Mouse (Mus musculus) embryonic facial prominence, embryonic 14.5 days (tissue): ENCODE measurements around the gene Kcnk15. TPM values are rescaled to one million over a fixed set of nuclear protein-coding genes. Genes with fewer than 3 reads are reported as not detected.
A peak's percentile ranks its signal among the peaks of the same experiment; 100 is the strongest.

Experiments used
- ATAC-seq: fragments of 200-750 bp; cut with Nextera tagmentation; 2 replicates; pipeline ENCODE4 v1.8.0; 2017; ENCODE audit warnings: low read depth, moderate number of reproducible peaks, moderate TSS enrichment
- DNase-seq: peaks from one replicate; pipeline ENCODE4 v3.0.0-alpha.2; 2015; ENCODE audit warnings: low spot score
- H3K27ac ChIP-seq: fragments of 300-500 bp; sonication (generic); replicated peaks from 2 replicates; pipeline ENCODE4 v1.5.1; 2014; ENCODE audit warnings: low read depth, mild to moderate bottlenecking, low read length, moderate library complexity
- H3K27me3 ChIP-seq: fragments of 300-500 bp; sonication (generic); replicated peaks from 2 replicates; pipeline ENCODE4 v1.6.1; 2014; ENCODE audit warnings: low read length; ENCODE audit not compliant: control insufficient read depth, insufficient read depth
- H3K36me3 ChIP-seq: fragments of 300-500 bp; sonication (generic); 2 replicates; pipeline ENCODE4 v1.6.1; 2014; ENCODE audit warnings: low read length, mixed read lengths; ENCODE audit not compliant: control insufficient read depth, insufficient read depth
- H3K4me1 ChIP-seq: fragments of 300-500 bp; sonication (generic); 2 replicates; pipeline ENCODE4 v1.6.1; 2014; ENCODE audit warnings: antibody characterized with exemption, low read length; ENCODE audit not compliant: control insufficient read depth, insufficient read depth
- H3K4me2 ChIP-seq: fragments of 300-500 bp; sonication (generic); 2 replicates; pipeline ENCODE4 v1.6.1; 2014; ENCODE audit warnings: low read depth, mild to moderate bottlenecking, low read length, moderate library complexity, mixed read lengths
- H3K4me3 ChIP-seq: fragments of 300-500 bp; sonication (generic); 2 replicates; pipeline ENCODE4 v1.5.1; 2014; ENCODE audit warnings: low read depth, mild to moderate bottlenecking, low read length
- H3K9ac ChIP-seq: fragments of 300-500 bp; sonication (generic); 2 replicates; pipeline ENCODE4 v1.6.1; 2014; ENCODE audit warnings: low read depth, mild to moderate bottlenecking, low read length, moderate library complexity, mixed read lengths
- H3K9me3 ChIP-seq: fragments of 300-500 bp; sonication (generic); 2 replicates; pipeline ENCODE4 v1.6.1; 2016; ENCODE audit warnings: low read length; ENCODE audit not compliant: control insufficient read depth
- WGBS: fragments of 180-500 bp; shearing (Covaris S2); extraction: QIAGEN DNeasy Blood & Tissue Kit; methylation state at CpG from one replicate; pipeline ENCODE4 v1.1.7; 2014; 5-methylcytosine and 5-hydroxymethylcytosine counted together
- polyA plus RNA-seq: library from polyadenylated mRNA; unstranded; fragments of >200 nt; fragmentation: Nextera tagmentation; extraction: Ambion mirVana; gene quantifications from 2 replicates; pipeline ENCODE4 v1.2.1, GENCODE M21; 2014

The Kcnk15 gene
- polyA plus RNA-seq, 1 experiment from 2014 or later: not detected

DNA sequence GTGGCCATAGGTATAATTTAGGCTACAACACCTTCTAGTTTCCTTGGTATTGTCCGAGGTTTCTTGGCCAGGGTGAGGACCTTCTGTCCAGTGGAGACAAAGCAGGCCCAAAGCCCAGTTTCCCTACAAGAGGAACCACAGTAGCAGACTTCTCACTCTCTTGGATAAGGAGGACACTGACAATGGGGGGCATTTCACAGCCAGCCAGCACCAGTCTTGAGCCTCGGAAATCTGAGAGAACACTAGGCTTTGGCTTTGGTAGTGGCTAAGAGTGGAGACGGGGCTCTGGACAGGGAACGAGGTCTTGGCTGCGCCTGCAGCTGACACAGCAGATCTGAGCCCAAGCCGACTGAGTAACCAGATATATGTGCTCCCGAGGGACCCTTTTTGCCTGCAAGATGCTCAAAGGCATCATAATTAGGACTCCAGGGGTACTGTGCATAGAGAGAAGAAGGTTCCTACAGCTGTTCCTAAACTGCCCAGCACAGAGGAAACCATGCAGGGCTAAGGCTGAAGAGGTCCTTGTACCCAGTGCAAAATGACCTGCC lies 44.6 kb downstream of the Kcnk15 start:
- Histone ChIP-seq H3K9ac (no peak overlapping the region), H3K4me3 (no peak overlapping the region), H3K27me3 (no peaks in the 10 kb centered on the region), H3K27ac (no peak overlapping the region), H3K36me3 (no peaks in the 10 kb centered on the region), H3K4me1 (no peaks in the 10 kb centered on the region), H3K9me3 (no peaks in the 10 kb centered on the region), H3K4me2 (no peak overlapping the region)
- WGBS: 56% methylated on average over 7 of the region's 7 CpGs
- ATAC-seq (no peak), DNase-seq (peak; percentile 59)

DNA sequence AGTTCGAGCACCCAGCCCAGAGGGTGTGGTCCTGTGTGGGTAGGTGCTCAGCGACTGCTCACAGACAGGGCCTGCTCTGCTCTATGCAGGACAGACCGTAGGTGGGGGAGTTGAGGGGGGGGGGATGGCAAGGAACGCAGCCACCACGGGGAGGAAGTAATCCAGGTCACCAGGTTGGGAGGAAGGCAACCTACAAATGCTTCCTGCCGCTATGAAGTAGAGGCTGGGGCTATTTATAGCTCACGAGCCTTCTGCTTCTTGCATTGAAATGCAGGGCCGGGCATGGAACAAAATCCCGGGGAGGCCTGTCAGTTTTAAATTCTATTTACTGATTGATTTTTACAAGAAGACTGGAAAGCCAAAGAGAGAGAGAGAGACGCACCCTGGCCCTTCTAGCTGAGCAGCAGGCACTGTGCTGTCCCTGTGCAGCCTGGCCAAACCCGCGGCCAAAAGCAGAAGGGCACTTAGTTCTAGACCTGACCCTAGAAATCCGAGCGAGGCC lies 46.5 kb downstream of the Kcnk15 start:
- 39% methylated on average over 14 of the region's 14 CpGs for WGBS
- Histone ChIP-seq H3K4me1 (0 out of 2 replicates have a peak, but pooled peaks cover 3% of the 10 kb centered on the region), H3K4me3 (no peak overlapping the region), H3K27ac (no peak overlapping the region), H3K4me2 (no peak overlapping the region), H3K9me3 (no peaks in the 10 kb centered on the region), H3K36me3 (no peaks in the 10 kb centered on the region), H3K27me3 (no peaks in the 10 kb centered on the region), H3K9ac (no peak overlapping the region)
- no peak for ATAC-seq
- DNase-seq: no peak

DNA sequence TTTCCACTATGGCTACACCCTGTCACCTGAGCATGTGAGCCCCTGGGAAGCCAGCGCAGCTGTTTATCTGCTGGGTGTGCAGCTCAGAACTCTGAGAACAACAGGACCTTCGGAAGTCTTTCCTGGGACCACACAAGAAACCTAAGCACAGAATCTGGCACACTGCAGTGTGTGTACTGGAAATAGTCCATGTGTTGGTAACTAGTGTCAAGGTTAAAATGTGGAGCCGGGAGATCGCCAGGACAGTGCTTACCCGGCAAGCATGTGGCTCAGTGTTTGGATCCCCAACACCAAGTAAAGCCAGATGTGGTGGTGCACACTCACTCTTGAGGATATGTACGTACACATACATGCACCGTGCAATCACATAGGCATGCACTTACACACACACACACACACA lies 47.6 kb downstream of the Kcnk15 start:
- Histone ChIP-seq H3K9ac (no peak overlapping the region), H3K4me2 (no peak overlapping the region), H3K27me3 (no peaks in the 10 kb centered on the region), H3K9me3 (no peaks in the 10 kb centered on the region), H3K4me3 (no peak overlapping the region), H3K36me3 (no peaks in the 10 kb centered on the region), H3K27ac (no peak overlapping the region), H3K4me1 (0 out of 2 replicates have a peak, but pooled peaks cover 3% of the 10 kb centered on the region)
- ATAC-seq (no peak), DNase-seq (no peak)
- 70% methylated on average over 7 of the region's 7 CpGs for WGBS

DNA sequence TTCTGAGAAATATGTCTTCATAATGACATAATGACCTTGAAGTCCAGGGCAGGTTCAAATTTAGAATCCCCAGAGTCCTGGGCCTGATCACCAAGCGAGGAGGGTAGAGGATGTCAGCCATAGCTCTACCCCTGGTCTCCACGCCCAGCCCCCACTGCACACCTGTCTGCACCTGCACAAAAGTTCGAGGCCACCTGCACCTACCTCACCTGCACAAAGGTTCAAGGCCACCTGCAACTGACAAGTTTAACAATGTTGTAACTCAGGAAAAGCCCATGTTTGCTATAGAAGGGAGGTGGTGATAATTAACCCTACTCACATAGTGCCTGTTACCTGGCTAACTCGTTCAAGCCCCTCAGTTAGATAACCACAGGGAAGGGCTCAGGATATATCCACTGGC lies 49.0 kb downstream of the Kcnk15 start:
- Histone ChIP-seq H3K4me3 (no peak overlapping the region), H3K4me2 (no peak overlapping the region), H3K36me3 (no peaks in the 10 kb centered on the region), H3K27ac (no peak overlapping the region), H3K9ac (no peak overlapping the region), H3K9me3 (no peaks in the 10 kb centered on the region), H3K4me1 (0 out of 2 replicates have a peak, but pooled peaks cover 3% of the 10 kb centered on the region), H3K27me3 (no peaks in the 10 kb centered on the region)
- WGBS: 74% methylated on average over 4 of the region's 4 CpGs
- ATAC-seq (no peak), DNase-seq (no peak)

DNA sequence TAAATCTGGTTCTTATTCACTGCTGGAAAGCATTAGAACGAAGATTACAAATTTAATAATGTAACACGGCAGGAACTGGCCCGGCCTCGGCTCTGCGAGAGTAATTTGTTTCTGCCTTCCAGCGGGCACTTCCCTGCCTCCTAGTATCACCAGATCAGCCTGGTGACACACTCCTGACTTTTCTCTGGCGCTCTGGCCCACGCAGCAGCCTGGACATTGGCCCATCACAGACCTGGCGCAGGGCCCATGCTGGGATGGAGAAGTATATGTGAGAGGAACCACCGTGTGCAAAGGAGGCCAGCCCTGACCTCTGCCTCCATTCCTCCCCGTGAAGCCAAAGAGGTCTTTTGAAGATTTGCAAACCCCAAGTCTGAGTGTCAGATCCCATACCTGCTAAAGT lies 50.0 kb downstream of the Kcnk15 start:
- no peaks in the 10 kb centered on the region for H3K9me3 ChIP-seq
- no peaks in the 10 kb centered on the region for H3K27me3 ChIP-seq
- no peaks in the 10 kb centered on the region for H3K36me3 ChIP-seq
- H3K9ac ChIP-seq: no peak overlapping the region
- 0 out of 2 replicates have a peak, but pooled peaks cover 3% of the 10 kb centered on the region for H3K4me1 ChIP-seq
- ATAC-seq: no peak
- H3K4me3 ChIP-seq: no peak overlapping the region
- 50% methylated on average over 11 of the region's 11 CpGs for WGBS
- H3K4me2 ChIP-seq: no peak overlapping the region
- peak; percentile 52 for DNase-seq
- H3K27ac ChIP-seq: no peak overlapping the region

DNA sequence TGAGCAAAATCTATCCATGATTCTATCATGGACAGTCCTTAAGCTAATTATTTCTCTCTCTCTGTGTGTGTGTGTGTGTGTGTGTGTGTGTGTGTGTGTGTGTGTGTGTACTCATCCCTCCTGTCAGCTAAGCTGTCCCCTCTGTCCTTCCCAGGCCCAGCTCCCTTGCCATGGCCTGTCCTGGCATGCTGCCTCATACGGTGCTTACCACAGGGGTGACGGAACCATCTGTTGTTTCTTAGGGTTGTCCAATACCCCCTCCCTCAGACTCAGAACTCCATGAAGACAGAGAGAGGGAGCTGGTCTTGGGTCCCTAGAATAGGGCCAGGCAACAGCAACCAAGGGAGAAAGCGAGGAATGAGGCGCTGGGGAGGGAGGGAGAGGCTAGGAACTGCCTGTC lies 50.9 kb downstream of the Kcnk15 start:
- H3K4me2 ChIP-seq: no peak overlapping the region
- H3K27ac ChIP-seq: no peak overlapping the region
- H3K27me3 ChIP-seq: no peaks in the 10 kb centered on the region
- WGBS: 63% methylated on average over 4 of the region's 4 CpGs
- DNase-seq (no peak), ATAC-seq (no peak)
- H3K9ac ChIP-seq: no peak overlapping the region
- H3K9me3 ChIP-seq: no peaks in the 10 kb centered on the region
- no peak overlapping the region for H3K4me3 ChIP-seq
- no peaks in the 10 kb centered on the region for H3K36me3 ChIP-seq
- 0 out of 2 replicates have a peak, but pooled peaks cover 3% of the 10 kb centered on the region for H3K4me1 ChIP-seq

DNA sequence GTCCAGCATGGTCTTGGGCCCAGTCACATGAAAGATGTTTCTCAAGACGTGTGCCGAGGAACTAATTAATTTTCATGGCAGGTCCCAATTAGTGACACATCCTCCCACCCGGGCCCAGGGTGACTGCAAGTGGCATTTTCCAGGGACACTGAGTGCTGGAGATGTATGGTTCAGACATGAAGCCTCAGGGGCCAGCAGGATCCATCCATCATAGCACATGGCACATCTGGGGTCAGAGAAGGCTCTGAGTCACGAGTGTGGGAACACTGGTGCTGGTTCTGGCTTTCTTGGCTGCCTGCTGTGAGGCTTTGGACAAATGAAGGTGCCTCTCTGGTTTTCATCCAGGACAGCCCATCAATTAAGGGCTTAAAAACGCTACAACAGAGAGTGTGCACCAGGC lies 53.7 kb downstream of the Kcnk15 start:
- ATAC-seq (no peak), DNase-seq (no peak)
- peaks cover under 1% of the 10 kb centered on the region; the same call in 1 of the 2 replicates for H3K27me3 ChIP-seq
- no peak overlapping the region for H3K9ac ChIP-seq
- H3K9me3 ChIP-seq: no peaks in the 10 kb centered on the region
- no peak overlapping the region for H3K4me2 ChIP-seq
- H3K36me3 ChIP-seq: no peaks in the 10 kb centered on the region
- no peak overlapping the region for H3K4me3 ChIP-seq
- H3K27ac ChIP-seq: no peak overlapping the region
- 0 out of 2 replicates have a peak, but pooled peaks cover 3% of the 10 kb centered on the region for H3K4me1 ChIP-seq
- 61% methylated on average over 5 of the region's 5 CpGs for WGBS

Other genes with a start within 250 kb of the Kcnk15 start
- gene Serinc3, start 208.5 kb upstream of the Kcnk15 start, polyA plus RNA-seq: 43.0 and 53.0 TPM in 2 replicates
- 153 and 165 TPM in 2 replicates for gene Pkig, start 195.3 kb upstream of the Kcnk15 start, polyA plus RNA-seq
- gene Ada, start 103.4 kb upstream of the Kcnk15 start, polyA plus RNA-seq: 7.2 and 10.4 TPM in 2 replicates
- 1.0 and 3.0 TPM in 2 replicates for gene Ccn5, start 32.8 kb upstream of the Kcnk15 start, polyA plus RNA-seq
- gene Rims4, start 65.0 kb downstream of the Kcnk15 start, polyA plus RNA-seq: 0.32 and 0.35 TPM in 2 replicates
- 276 and 293 TPM in 2 replicates for gene Ywhab, start 141.3 kb downstream of the Kcnk15 start, polyA plus RNA-seq
- gene Pabpc1l, start 171.8 kb downstream of the Kcnk15 start, polyA plus RNA-seq: 2.8 and 4.9 TPM in 2 replicates
- 22.3 and 24.4 TPM in 2 replicates for gene Stk4, start 216.7 kb downstream of the Kcnk15 start, polyA plus RNA-seq
- 53.4 and 55.8 TPM in 2 replicates for gene Tomm34, start 217.5 kb downstream of the Kcnk15 start, polyA plus RNA-seq